Mouse (Mus musculus): ENCODE results near the gene Edn2. TPM values are rescaled to one million over a fixed set of nuclear protein-coding genes. Genes with fewer than 3 reads are reported as not detected.

Gene Edn2
- total RNA-seq, 2 experiments from 2014 or later: not detected

GRCm38 (mm10) chr4:120141810-120142209 lies 19.2 kb upstream of the Edn2 start:
- Histone ChIP-seq H3K4me3 (no peak overlapping the region), H3K27ac (no peak overlapping the region)
- no peak for TF ChIP-seq CTCF (IDR thresholded peaks at IDR 0.05)
- DNase-seq: no peak
- intact Hi-C loops (cut with DNase I): no loop called here

- peak; percentile 84 for DNase-seq
- Histone ChIP-seq H3K27ac (peak overlapping the region; percentile 53; the same call in 1 of the 2 replicates), H3K4me3 (no peak overlapping the region)
- intact Hi-C loops (cut with DNase I): no loop called here
- peak; percentile 40; the same call in 1 of the 2 replicates for TF ChIP-seq CTCF (IDR thresholded peaks at IDR 0.05)
These were observed 18.1 kb upstream of the Edn2 start for GRCm38 (mm10) chr4:120142905-120143304.

DNA sequence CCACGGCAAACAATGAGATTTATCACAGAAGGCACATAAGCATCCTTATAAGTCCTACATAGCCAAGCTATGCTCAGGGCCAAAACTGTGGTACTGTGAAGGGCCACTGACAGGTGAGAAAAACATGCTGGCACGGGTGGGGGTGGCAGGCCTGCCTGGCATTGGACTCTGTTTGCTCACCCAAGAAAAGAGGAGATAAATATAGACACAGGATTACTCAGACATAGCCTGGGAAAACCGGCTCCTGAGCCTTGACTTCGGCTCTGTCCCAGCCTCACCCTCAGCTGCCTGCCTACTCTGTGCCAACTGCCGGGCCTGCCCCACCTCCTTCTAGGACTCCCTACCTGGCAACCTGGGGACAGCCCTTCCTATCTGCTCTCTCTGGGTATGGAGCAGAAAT lies 16.7 kb upstream of the Edn2 start:
- TF ChIP-seq CTCF (IDR thresholded peaks at IDR 0.05): no peak
- DNase-seq: peak; percentile 82
- Histone ChIP-seq H3K27ac (peak overlapping the region; percentile 35; the same call in 1 of the 2 replicates), H3K4me3 (no peak overlapping the region)
- intact Hi-C loops (cut with DNase I): no loop called here

DNA sequence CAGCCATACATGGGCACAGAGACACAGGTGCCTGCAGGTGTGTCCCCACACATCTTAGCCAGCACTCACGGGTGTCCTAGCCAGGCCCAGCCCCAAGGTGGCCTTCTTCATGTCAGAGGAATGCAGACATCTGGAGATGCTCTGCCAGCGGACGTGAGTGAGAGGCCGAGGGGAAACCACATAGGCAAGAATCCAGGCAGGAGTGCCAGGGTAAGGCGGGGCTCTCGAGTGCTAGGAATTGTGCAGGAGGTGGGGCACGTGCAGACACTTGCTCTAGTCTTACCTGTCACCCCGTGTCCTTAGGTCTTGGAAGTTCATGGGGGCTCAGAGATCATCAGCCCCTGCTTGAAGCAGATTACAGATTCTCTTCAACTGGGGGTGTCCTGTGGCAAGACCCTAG lies 15.1 kb upstream of the Edn2 start:
- Histone ChIP-seq H3K27ac (no peak overlapping the region), H3K4me3 (no peak overlapping the region)
- DNase-seq: no peak
- TF ChIP-seq CTCF (IDR thresholded peaks at IDR 0.05): no peak
- intact Hi-C loops (cut with DNase I): no loop called here

DNA sequence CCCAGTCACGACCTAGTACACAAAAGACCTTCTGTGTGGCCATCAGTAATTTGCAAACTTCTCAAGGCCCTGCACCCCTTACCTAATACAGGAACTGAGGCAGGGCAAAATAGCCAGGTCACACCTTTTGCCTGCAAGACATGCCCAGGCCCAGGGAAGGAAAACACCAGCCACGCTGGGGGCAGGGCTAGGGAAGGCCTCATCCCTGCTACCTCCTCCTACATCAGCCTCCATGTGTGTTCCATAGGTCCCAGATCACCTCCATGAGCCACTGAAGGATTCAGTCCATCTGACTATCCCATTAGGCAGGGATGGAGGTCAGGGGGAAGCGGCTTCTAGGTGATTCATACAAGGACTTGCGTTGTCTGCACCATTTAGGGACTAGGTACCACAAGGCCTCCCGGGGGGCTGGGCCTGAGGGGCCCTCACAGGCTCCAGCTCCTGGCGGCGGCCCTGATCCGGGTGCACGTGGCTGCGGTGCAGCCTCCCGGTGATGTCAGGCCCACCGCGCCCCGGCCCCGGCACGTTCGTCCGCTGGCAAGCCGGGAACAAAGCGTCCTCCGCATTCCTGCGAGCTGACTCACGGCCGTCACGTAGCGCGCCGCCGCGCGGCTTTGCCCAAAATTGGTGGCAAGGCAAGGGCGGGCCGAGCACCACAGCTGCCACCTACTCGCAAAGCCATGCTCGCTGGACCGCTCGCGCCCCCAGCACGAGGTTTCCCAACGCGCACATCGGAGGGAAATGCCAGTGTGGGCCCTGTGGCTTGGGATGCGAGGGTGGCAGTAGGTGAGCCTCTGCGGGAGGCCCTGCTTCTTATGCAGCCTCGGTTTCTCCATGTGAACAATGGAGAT lies 12.5 kb upstream of the Edn2 start:
- DNase-seq: peak; percentile 85
- intact Hi-C loops (cut with DNase I): no loop called here
- TF ChIP-seq CTCF (IDR thresholded peaks at IDR 0.05): no peak
- Histone ChIP-seq H3K4me3 (peak overlapping the region; percentile 53), H3K27ac (peak overlapping the region; percentile 55)

DNA sequence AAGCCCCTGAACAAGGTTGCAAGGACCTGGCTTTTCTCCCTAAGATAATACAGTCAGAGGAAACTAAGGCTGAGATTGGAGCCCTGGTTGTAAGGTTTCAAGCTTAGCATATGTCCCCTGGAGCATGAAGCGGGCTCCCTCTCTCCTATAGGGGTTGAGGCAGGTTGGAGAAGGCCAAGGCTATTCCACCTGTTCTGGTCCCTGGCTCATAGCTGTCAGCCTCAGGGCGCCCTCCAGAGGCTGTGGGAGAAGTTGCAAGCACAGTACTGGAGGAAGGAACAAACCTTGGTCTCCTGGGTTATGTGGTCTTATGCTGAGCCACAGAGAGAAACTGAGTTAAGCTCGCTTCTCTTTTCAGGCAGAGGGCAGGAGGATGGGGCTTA lies 11.9 kb upstream of the Edn2 start:
- DNase-seq: peak; percentile 34
- intact Hi-C loops (cut with DNase I): no loop called here
- peak overlapping the region; percentile 55 for H3K27ac ChIP-seq
- TF ChIP-seq CTCF (IDR thresholded peaks at IDR 0.05): peak; percentile 60
- H3K4me3 ChIP-seq: peak overlapping the region; percentile 53

DNA sequence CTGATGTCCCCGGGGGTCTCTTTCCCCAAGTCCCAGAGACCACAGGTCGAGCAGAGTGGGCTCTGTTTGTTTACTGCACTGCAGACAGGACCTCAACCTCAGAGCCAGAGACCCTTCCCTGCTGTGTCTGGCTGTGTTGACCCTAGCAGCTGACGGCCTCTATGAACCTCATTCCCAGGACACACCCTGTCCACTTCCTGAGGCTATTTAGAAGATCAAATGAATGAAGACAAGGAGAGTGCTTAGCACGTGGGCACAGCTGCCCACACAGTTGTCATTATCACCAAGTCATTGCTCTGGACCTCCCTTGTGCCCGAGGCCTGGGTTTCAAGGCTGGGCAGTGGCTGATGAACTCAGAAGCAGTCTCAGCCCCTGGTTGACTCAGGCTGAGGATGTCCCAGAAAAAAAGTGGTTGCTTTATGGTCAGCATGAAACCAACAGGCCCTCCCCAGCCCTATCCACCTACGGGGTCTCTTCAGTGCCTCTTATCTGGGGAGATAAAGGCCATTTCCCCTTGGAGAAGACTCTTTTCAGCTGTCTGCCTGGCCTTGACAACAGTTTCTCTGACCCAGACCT lies 10.6 kb upstream of the Edn2 start:
- Histone ChIP-seq H3K27ac (no peak overlapping the region), H3K4me3 (no peak overlapping the region)
- no peak for TF ChIP-seq CTCF (IDR thresholded peaks at IDR 0.05)
- intact Hi-C loops (cut with DNase I): no loop called here
- no peak for DNase-seq

DNA sequence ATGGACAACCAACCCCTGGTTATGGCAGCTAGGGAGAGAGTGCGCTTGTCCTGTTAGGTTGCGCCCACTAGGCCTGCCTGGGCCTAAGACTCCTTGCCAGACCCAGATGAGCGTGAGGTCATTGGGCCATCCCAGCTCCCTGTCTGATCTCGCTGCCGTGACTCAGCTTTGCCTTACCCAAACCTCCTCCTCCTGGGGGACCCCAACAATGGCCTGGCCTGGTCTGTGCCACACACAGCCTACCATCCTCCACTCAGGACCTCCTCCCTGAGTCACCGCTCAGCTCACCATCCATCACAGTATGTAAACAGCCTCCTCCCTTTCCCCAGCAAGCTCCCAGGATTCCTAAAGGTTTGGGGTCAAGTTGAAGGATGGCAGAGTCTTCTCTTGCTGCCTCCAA lies 9.1 kb upstream of the Edn2 start:
- peak; percentile 9 for DNase-seq
- intact Hi-C loops (cut with DNase I): no loop called here
- no peak overlapping the region for H3K27ac ChIP-seq
- H3K4me3 ChIP-seq: no peak overlapping the region
- no peak for TF ChIP-seq CTCF (IDR thresholded peaks at IDR 0.05)

- peak; percentile 9 for DNase-seq
- intact Hi-C loops (cut with DNase I): no loop called here
- peak; percentile 31; the same call in 1 of the 2 replicates for TF ChIP-seq CTCF (IDR thresholded peaks at IDR 0.05)
- Histone ChIP-seq H3K27ac (no peak overlapping the region), H3K4me3 (no peak overlapping the region)
These were observed 8.4 kb upstream of the Edn2 start for GRCm38 (mm10) chr4:120152648-120153047.

GRCm38 (mm10) chr4:120153736-120154135 lies 7.3 kb upstream of the Edn2 start:
- no peak for DNase-seq
- TF ChIP-seq CTCF (IDR thresholded peaks at IDR 0.05): no peak
- no peak overlapping the region for H3K27ac ChIP-seq
- no peak overlapping the region for H3K4me3 ChIP-seq
- intact Hi-C loops (cut with DNase I): no loop called here

GRCm38 (mm10) chr4:120158714-120159310 lies 2.2 kb upstream of the Edn2 start:
- Histone ChIP-seq H3K27ac (peak overlapping the region; percentile 8; the same call in 1 of the 2 replicates), H3K4me3 (no peak overlapping the region)
- no peak for TF ChIP-seq CTCF (IDR thresholded peaks at IDR 0.05)
- DNase-seq: peak; percentile 68
- intact Hi-C loops (cut with DNase I): no loop called here

DNA sequence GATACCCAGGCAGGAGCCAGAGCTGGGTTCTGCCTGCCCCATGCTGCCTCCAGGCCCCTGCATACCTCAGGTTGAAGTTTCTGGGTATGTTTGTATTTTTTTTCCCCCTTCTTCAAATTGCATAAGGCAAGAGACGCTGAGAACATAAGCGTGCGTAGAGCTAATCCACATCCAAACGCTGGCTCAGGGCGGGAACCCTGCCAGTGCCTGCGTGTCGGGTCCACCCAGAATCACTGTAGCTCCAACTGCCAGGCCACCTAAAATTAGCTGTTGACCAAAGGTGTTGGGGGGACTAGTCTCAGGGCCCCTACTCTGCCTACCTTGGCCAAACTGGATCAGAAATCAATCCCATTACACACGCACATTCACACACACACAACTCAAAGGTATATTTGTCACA lies 1.6 kb downstream of the Edn2 start:
- H3K4me3 ChIP-seq: no peak overlapping the region
- intact Hi-C loops (cut with DNase I): no loop called here
- TF ChIP-seq CTCF (IDR thresholded peaks at IDR 0.05): no peak
- no peak overlapping the region for H3K27ac ChIP-seq
- DNase-seq: no peak

DNA sequence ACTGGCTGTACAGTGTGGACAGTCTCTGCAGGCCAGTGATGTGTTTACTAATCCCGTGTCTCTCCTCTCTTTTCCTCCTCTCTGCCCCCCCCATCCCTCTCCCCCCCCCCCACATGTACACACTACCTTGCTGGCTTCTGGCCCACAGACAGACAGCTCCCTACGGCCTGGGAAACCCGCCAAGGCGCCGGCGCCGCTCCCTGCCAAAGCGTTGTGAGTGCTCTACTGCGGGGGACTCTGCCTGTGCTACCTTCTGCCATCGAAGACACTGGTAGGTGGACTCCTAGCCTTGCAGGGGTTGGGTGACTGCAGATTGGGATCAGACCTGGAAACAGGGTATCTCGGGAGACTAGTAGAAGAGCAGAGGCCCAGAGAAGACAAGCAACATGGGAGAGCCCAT lies 2.2 kb downstream of the Edn2 start:
- no peak for TF ChIP-seq CTCF (IDR thresholded peaks at IDR 0.05)

More for the DNA sequence above, 2.2 kb downstream of the Edn2 start:
- Histone ChIP-seq H3K4me3 (no peak overlapping the region), H3K27ac (no peak overlapping the region)
- intact Hi-C loops (cut with DNase I): no loop called here
- no peak for DNase-seq

Data from gastrocnemius, adult 2 months (tissue).